Mouse (Mus musculus): ENCODE data around the gene Clptm1. TPM values are rescaled to one million over a fixed set of nuclear protein-coding genes. Genes with fewer than 3 reads are reported as not detected.

Gene Clptm1
- polyA plus RNA-seq, 1 experiment from 2014 or later, result 99.8 TPM

DNA sequence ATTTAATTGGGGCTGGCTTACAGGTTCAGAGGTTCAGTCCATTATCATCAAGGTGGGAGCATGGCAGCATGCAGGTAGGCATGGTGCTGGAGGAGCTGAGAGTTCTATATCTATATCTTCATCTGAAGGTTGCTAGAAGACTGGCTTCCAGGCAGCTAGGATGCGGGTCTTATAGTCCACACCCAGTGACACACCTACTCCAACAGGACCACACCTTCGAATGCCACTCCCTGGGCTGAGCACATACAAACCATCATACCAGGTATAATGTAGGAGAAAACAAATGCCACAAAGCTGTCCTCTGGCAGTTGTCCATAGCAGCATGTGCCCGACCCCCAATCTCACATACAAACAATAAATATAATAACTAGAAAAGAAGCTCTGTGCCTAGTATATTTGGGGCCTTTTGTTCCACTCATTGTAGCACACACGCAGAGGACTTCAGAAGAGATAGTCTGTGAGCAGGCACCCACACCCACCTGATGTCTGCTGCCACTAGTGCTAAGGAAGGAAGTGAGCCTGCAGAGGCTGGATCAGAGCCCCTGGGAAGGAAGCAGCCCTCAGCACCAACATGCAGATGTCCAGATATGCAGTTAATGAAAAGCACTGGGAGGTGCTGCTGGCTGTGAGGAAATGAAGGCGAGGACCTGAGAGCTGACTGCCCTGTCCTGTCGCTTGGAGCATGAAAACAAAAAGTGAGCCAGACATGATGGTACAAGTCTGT, 13.6 kb downstream of the Clptm1 start:
- no peak overlapping the region for H3K9ac ChIP-seq

GRCm38 (mm10) chr7:19641223-19641622, 23.6 kb downstream of the Clptm1 start:
- 89% methylated on average over 4 of the region's 4 CpGs for WGBS
- no peaks in the 10 kb centered on the region for H3K4me1 ChIP-seq (replicated peaks)
- no peak for ATAC-seq (ENCODE audit: insufficient number of reproducible peaks, low FRiP score)
- no peaks in the 10 kb centered on the region for H3K9me3 ChIP-seq (replicated peaks)
- no peak overlapping the region for H3K4me2 ChIP-seq
- H3K27ac ChIP-seq (ENCODE audit: poor library complexity, severe bottlenecking), result no peak overlapping the region
- no peak overlapping the region for H3K9ac ChIP-seq
- H3K36me3 ChIP-seq, result peaks cover 97% of the 10 kb centered on the region
- no peak overlapping the region for H3K4me3 ChIP-seq
- H3K27me3 ChIP-seq (replicated peaks), result no peaks in the 10 kb centered on the region

More for the DNA sequence above, 13.6 kb downstream of the Clptm1 start:
- ATAC-seq (ENCODE audit: insufficient number of reproducible peaks, low FRiP score), result no peak
- H3K9me3 ChIP-seq (replicated peaks), result no peaks in the 10 kb centered on the region
- H3K27ac ChIP-seq (ENCODE audit: poor library complexity, severe bottlenecking), result no peak overlapping the region
- no peak overlapping the region for H3K4me2 ChIP-seq
- no peaks in the 10 kb centered on the region for H3K27me3 ChIP-seq (replicated peaks)
- WGBS, result 72% methylated on average over 6 of the region's 6 CpGs
- H3K4me1 ChIP-seq (replicated peaks), result peaks cover 12% of the 10 kb centered on the region; the same call in 1 of the 2 replicates
- H3K36me3 ChIP-seq, result peaks cover 85% of the 10 kb centered on the region
- H3K4me3 ChIP-seq, result no peak overlapping the region

- Histone ChIP-seq H3K4me2 (no peak overlapping the region), H3K4me3 (no peak overlapping the region), H3K9ac (no peak overlapping the region), H3K27me3 (replicated peaks) (no peaks in the 10 kb centered on the region), H3K9me3 (replicated peaks) (no peaks in the 10 kb centered on the region), H3K36me3 (peaks cover 86% of the 10 kb centered on the region), H3K27ac (ENCODE audit: poor library complexity, severe bottlenecking) (no peak overlapping the region), H3K4me1 (replicated peaks) (no peaks in the 10 kb centered on the region)
- ATAC-seq (ENCODE audit: insufficient number of reproducible peaks, low FRiP score), result no peak
- 86% methylated on average over 11 of the region's 11 CpGs for WGBS
Observed at GRCm38 (mm10) chr7:19635074-19635827, 29.6 kb downstream of the Clptm1 start.

- Histone ChIP-seq H3K4me1 (replicated peaks) (no peaks in the 10 kb centered on the region), H3K4me3 (no peak overlapping the region), H3K27me3 (replicated peaks) (no peaks in the 10 kb centered on the region), H3K36me3 (peaks cover 79% of the 10 kb centered on the region), H3K9ac (no peak overlapping the region), H3K27ac (ENCODE audit: poor library complexity, severe bottlenecking) (no peak overlapping the region), H3K9me3 (replicated peaks) (no peaks in the 10 kb centered on the region), H3K4me2 (no peak overlapping the region)
- no peak for ATAC-seq (ENCODE audit: insufficient number of reproducible peaks, low FRiP score)
- 95% methylated on average over 2 of the region's 2 CpGs for WGBS
Observed at GRCm38 (mm10) chr7:19634591-19634990, 30.2 kb downstream of the Clptm1 start.

DNA sequence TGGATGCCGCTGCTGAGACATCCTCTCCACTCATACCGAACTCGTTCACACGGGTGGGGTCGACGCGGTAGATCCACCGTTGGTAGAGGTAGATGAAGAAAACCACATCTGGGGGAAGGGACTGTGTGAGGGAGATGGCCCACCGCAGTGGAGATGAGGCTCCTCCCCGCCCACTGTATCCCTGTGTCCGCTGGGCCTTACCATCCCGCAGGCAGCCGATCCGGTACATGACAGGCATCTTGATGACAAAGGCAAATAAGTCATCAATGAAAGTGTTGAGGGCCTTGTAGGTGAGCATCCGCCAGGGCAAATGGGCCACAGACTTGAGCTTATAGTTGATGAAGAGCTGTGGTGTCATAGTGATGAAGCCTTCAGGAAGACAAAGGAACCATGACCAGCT, 31.0 kb downstream of the Clptm1 start:
- 91% methylated on average over 15 of the region's 15 CpGs for WGBS
- Histone ChIP-seq H3K27ac (ENCODE audit: poor library complexity, severe bottlenecking) (no peak overlapping the region), H3K4me2 (no peak overlapping the region), H3K27me3 (replicated peaks) (no peaks in the 10 kb centered on the region), H3K36me3 (peaks cover 72% of the 10 kb centered on the region), H3K4me1 (replicated peaks) (no peaks in the 10 kb centered on the region), H3K9me3 (replicated peaks) (no peaks in the 10 kb centered on the region), H3K4me3 (no peak overlapping the region), H3K9ac (no peak overlapping the region)
- ATAC-seq (ENCODE audit: insufficient number of reproducible peaks, low FRiP score), result no peak

DNA sequence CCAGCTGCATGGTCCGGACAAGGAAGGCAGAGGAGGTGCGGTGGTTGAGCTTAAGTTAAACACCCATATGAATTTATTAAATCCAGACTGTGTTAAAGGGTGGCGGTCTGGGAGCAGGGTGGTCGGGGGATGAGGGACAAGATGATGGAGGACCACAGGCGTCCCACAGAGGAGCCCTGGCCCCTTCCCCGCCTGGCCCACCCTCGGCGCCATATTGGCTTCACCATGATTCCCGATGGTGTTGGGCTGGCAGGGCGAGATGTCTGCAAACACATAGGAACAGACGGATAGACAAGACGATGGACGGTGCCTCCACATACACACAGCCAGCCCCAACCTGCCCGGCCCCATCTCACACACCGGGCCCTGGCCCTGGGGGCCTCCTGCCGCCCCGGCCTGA, 31.6 kb downstream of the Clptm1 start:
- no peak for ATAC-seq (ENCODE audit: insufficient number of reproducible peaks, low FRiP score)
- Histone ChIP-seq H3K9me3 (replicated peaks) (no peaks in the 10 kb centered on the region), H3K27me3 (replicated peaks) (no peaks in the 10 kb centered on the region), H3K36me3 (peaks cover 65% of the 10 kb centered on the region), H3K4me1 (replicated peaks) (no peaks in the 10 kb centered on the region), H3K9ac (no peak overlapping the region), H3K4me3 (no peak overlapping the region), H3K4me2 (no peak overlapping the region), H3K27ac (ENCODE audit: poor library complexity, severe bottlenecking) (no peak overlapping the region)
- 88% methylated on average over 17 of the region's 17 CpGs for WGBS

DNA sequence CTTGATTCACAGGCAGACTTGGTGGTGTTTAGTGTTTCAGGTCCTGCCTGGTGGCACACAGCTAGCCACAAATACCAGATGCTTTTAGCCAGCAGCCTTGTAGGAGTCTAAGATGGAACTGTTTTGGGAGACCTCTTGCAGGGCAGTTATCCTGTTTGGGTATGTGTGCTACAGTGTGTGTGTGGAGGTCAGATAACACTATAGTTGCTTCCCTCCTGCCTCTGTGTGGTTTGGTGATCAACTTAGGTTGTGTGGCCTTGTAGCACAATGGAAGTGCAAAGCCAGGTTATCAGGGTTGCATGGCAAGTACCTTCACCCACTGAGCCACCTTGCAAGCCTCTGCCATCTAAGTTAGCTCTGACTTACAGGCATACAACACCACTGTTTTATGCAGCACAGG, 32.1 kb downstream of the Clptm1 start:
- no peak overlapping the region for H3K4me3 ChIP-seq
- H3K27me3 ChIP-seq (replicated peaks), result no peaks in the 10 kb centered on the region
- H3K4me2 ChIP-seq, result no peak overlapping the region
- H3K27ac ChIP-seq (ENCODE audit: poor library complexity, severe bottlenecking), result no peak overlapping the region
- peaks cover 60% of the 10 kb centered on the region for H3K36me3 ChIP-seq
- no peaks in the 10 kb centered on the region for H3K9me3 ChIP-seq (replicated peaks)
- no peak for ATAC-seq (ENCODE audit: insufficient number of reproducible peaks, low FRiP score)
- no peak overlapping the region for H3K9ac ChIP-seq
- no peaks in the 10 kb centered on the region for H3K4me1 ChIP-seq (replicated peaks)

DNA sequence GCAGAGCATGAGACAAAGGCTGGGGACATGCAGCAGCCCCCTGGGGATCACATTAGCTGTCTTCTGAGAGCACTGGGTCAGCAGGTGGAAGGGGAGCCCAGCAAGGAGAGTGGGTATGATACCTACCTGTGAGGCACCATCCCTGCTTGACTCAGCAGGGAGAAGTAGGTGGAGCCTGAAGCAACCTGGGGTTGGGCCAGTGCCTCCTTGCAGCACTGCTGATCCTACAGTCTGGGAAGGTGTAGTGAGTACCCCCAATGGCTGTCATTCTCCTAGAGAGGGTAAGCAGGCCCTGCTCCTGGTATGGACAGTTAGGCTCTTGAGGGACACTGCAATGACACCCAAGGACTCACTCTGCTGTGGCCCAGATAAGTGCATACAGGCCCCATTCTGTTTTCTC, 32.6 kb downstream of the Clptm1 start:
- Histone ChIP-seq H3K27ac (ENCODE audit: poor library complexity, severe bottlenecking) (no peak overlapping the region), H3K4me3 (no peak overlapping the region), H3K4me2 (no peak overlapping the region), H3K36me3 (peaks cover 56% of the 10 kb centered on the region), H3K4me1 (replicated peaks) (no peaks in the 10 kb centered on the region), H3K9me3 (replicated peaks) (no peaks in the 10 kb centered on the region), H3K9ac (no peak overlapping the region), H3K27me3 (replicated peaks) (no peaks in the 10 kb centered on the region)
- ATAC-seq (ENCODE audit: insufficient number of reproducible peaks, low FRiP score), result no peak

DNA sequence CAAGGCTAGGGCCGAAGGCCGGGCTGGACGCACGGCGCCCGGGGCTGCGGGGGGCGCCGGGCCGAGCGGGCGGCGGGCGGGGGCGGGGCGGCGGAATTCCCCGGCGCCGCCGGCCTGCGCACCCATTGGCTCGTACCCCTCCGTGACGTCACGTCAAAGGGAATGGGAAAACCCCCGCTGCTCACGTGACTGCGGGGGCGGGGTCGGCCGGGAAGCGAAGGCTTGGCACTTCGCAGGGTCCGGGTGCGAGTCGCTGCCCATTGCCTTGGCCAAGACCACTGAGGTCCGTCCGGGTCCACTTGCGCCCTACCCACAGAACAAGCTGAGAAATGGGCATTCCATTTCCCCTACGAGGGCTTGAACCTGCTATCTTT, 35.5 kb downstream of the Clptm1 start, which contains the start of gene Relb:
Gene Relb, minus strand, starts transcription at position 78 of the 374 bp plus-strand sequence.
- H3K9ac ChIP-seq, result peak within 1 kb of the TSS; percentile 52
- H3K27ac ChIP-seq (ENCODE audit: poor library complexity, severe bottlenecking), result peak within 1 kb of the TSS; percentile 69
- no peaks in the 10 kb centered on the region for H3K4me1 ChIP-seq (replicated peaks)
- H3K27me3 ChIP-seq (replicated peaks), result no peaks in the 10 kb centered on the region
- H3K4me2 ChIP-seq, result peak within 1 kb of the TSS; percentile 85
- H3K4me3 ChIP-seq, result peak within 1 kb of the TSS; percentile 58
- no peaks in the 10 kb centered on the region for H3K9me3 ChIP-seq (replicated peaks)
- peaks cover 27% of the 10 kb centered on the region for H3K36me3 ChIP-seq
- peak; percentile 83 for ATAC-seq (ENCODE audit: insufficient number of reproducible peaks, low FRiP score)
- WGBS, result under 1% methylated on average over 41 of the region's 41 CpGs

- Histone ChIP-seq H3K9ac (peak overlapping the region; percentile 52), H3K27me3 (replicated peaks) (peaks cover 3% of the 10 kb centered on the region; the same call in 1 of the 2 replicates), H3K9me3 (replicated peaks) (no peaks in the 10 kb centered on the region), H3K4me3 (peak overlapping the region; percentile 58), H3K4me2 (peak overlapping the region; percentile 85), H3K36me3 (peaks cover 21% of the 10 kb centered on the region), H3K27ac (ENCODE audit: poor library complexity, severe bottlenecking) (peak overlapping the region; percentile 69), H3K4me1 (replicated peaks) (no peaks in the 10 kb centered on the region)
- WGBS, result 1% methylated on average over 57 of the region's 57 CpGs
- peak; percentile 89 for ATAC-seq (ENCODE audit: insufficient number of reproducible peaks, low FRiP score)
Observed at GRCm38 (mm10) chr7:19628536-19629360, 36.1 kb downstream of the Clptm1 start.

DNA sequence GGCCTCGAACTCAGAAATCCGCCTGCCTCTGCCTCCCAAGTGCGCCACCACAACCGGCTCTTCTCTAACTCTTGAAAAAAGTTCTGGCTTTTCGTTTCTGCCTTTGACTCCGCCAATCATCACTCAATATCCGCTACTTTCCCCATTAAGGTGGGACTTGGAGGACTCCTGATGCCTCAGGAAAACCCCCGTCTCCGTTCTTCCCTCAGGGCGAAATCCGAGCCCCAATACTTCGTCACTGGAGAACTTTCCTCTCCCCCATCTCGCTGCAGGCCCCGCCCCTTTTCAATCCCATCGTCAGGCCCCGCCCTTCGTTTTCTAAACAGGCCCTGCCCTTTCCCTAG, 36.7 kb downstream of the Clptm1 start:
- peaks cover 4% of the 10 kb centered on the region; the same call in 1 of the 2 replicates for H3K27me3 ChIP-seq (replicated peaks)
- H3K4me1 ChIP-seq (replicated peaks), result no peaks in the 10 kb centered on the region
- WGBS, result 11% methylated on average over 17 of the region's 17 CpGs
- peak overlapping the region; percentile 58 for H3K4me3 ChIP-seq
- peak overlapping the region; percentile 69; the same call in 1 of the 2 replicates for H3K27ac ChIP-seq (ENCODE audit: poor library complexity, severe bottlenecking)
- H3K36me3 ChIP-seq, result peaks cover 15% of the 10 kb centered on the region
- no peaks in the 10 kb centered on the region for H3K9me3 ChIP-seq (replicated peaks)
- H3K4me2 ChIP-seq, result peak overlapping the region; percentile 85
- no peak for ATAC-seq (ENCODE audit: insufficient number of reproducible peaks, low FRiP score)
- no peak overlapping the region for H3K9ac ChIP-seq
